In the genomic region with DNA sequence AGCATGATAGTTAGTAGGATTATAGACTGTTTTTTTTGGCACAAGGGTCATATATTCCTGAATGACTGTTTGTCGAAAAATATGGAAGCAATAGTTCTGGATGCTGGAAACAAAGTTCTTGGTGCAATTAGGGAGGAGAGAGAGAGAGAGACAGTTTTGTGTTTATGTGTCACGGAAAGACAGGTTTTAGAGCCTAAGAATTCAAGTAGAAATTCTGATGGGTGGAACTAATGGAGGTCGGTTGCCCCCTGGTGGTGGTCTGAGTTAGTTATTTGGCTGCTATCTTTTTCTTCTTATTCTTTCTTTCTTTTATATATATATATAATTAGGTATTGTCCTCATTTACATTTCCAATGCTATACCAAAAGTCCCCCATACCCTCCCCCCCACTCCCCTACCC, we compare ENCODE assay signal across 8 mouse cellular contexts.
DNase-seq lines count a peak whose midpoint lies in the region; ATAC-seq and TF ChIP-seq lines count a peak whose summit lies in the region.

No protein-coding gene starts in this region.

- H3K4me3 ChIP-seq in heart, postnatal 0 days (ENCODE audit: low read depth, low read length) = no peak overlapping the region
- no peak overlapping the region for H3K4me3 ChIP-seq in left cerebral cortex, adult 2 months

- peak; percentile 71 for DNase-seq in layer of hippocampus, adult 11-12 months (ENCODE audit: low spot score)
- no peak for DNase-seq in layer of hippocampus, adult 9-10 months (ENCODE audit: low spot score)
- DNase-seq in adipocyte (ENCODE audit: low spot score) = peak; percentile 80
- DNase-seq in cerebellum, postnatal 4 days (ENCODE audit: low spot score in 2 of 2) = peak; percentile 35 to 69
- DNase-seq in heart, postnatal 0 days (ENCODE audit: low spot score) = peak; percentile 69
- peak; percentile 53 to 55 for DNase-seq in left cerebral cortex, adult 2 months (ENCODE audit: extremely low spot score in 1 of 2, low spot score in 2 of 2)
- peak; percentile 25 for DNase-seq in ovary, postnatal 36 days (ENCODE audit: low spot score)

- no peaks in the 10 kb centered on the region for H3K27me3 ChIP-seq in heart, postnatal 0 days (ENCODE audit: control insufficient read depth, insufficient read depth, low read length)

- H3K27ac ChIP-seq in heart, postnatal 0 days (ENCODE audit: low read depth) = no peak overlapping the region
- H3K27ac ChIP-seq in left cerebral cortex, adult 2 months = no peak overlapping the region

- no peak for ATAC-seq in heart, postnatal 0 days (ENCODE audit: insufficient read depth, low read depth)
- no peak for ATAC-seq in erythroid progenitor cell, adult 5-6 weeks (replicated peaks; ENCODE audit: low FRiP score, poor library complexity, severe bottlenecking)

- peak overlapping the region; percentile 36 for H3K4me2 ChIP-seq in heart, postnatal 0 days (ENCODE audit: low read depth, low read length)

- intact Hi-C loops in left cerebral cortex, adult 2 months (cut with DNase I) = loop anchor here (1.0 to 10.0 kb wide), 5 partner anchors 145 to 587 kb away; no protein-coding TSS in a partner anchor

- no peak for TF ChIP-seq EP300 in heart, postnatal 0 days (IDR thresholded peaks at IDR 0.05; ENCODE audit: low read depth)

- no peak overlapping the region for H3K9ac ChIP-seq in heart, postnatal 0 days (replicated peaks; ENCODE audit: low read depth, low read length)

- H3K4me1 ChIP-seq in heart, postnatal 0 days (ENCODE audit: control insufficient read depth, insufficient read depth) = no peaks in the 10 kb centered on the region

- 15% methylated on average over 3 of the region's 3 CpGs for WGBS in heart, postnatal 0 days

- H3K9me3 ChIP-seq in heart, postnatal 0 days (replicated peaks; ENCODE audit: control insufficient read depth, low read length) = no peaks in the 10 kb centered on the region

- TF ChIP-seq CTCF in heart, postnatal 0 days (IDR thresholded peaks at IDR 0.05; ENCODE audit: low read depth) = peak; percentile 56
- TF ChIP-seq CTCF in left cerebral cortex, adult 2 months (IDR thresholded peaks at IDR 0.05) = peak; percentile 68

- H3K36me3 ChIP-seq in heart, postnatal 0 days (replicated peaks; ENCODE audit: control insufficient read depth, insufficient read depth, low read length) = peaks cover 39% of the 10 kb centered on the region
